Mouse (Mus musculus): ENCODE data around the gene Zfp800.

Gene Zfp800

DNA sequence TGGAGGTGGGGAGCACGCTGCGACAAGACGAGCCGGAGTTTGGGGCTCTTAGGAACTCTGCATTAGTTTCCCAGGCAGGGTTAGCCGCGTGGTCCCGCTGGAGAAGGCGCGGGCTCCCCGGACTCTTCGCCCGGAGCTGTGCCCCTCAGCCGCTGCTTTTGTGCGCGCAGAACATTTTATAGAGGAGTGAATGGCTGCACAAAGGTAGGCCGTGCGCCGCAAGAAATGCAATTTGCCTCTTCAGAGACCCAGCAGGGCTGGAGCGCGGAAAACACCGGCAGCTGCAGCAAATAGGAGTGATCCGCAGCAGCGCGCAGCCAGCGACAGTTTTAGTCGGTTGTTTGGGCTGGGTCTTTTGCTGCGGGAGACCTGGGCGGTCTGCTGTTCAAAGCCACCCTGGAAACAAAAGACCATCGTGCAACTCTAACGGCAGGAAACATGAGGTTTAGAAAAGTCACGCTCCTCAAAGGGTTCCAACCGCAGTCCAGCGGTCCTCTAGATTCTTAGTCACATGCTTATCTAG, at the start of gene Zfp800:
Zfp800 (minus strand) TSS at position 325 of the 523 bp plus-strand sequence.
- no peak for DNase-seq (ENCODE audit: extremely low read depth, low read depth)

DNA sequence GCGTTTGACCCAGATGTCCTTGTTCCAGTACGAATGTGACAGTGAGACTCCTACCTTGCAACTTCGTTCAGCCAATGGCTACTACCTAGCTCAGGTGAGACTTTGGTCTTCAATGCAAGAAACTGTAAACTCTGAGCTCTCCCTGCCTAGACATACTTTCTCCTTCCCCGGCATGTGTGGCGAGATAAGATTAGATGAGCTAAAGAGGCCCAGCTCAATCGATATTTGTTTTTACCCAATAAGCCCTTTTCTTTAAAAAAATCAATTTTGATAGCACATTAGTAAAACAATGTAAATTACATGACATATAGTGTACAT, 33.7 kb upstream of the Zfp800 start:
- no peak for DNase-seq (ENCODE audit: extremely low read depth, low read depth)

DNA sequence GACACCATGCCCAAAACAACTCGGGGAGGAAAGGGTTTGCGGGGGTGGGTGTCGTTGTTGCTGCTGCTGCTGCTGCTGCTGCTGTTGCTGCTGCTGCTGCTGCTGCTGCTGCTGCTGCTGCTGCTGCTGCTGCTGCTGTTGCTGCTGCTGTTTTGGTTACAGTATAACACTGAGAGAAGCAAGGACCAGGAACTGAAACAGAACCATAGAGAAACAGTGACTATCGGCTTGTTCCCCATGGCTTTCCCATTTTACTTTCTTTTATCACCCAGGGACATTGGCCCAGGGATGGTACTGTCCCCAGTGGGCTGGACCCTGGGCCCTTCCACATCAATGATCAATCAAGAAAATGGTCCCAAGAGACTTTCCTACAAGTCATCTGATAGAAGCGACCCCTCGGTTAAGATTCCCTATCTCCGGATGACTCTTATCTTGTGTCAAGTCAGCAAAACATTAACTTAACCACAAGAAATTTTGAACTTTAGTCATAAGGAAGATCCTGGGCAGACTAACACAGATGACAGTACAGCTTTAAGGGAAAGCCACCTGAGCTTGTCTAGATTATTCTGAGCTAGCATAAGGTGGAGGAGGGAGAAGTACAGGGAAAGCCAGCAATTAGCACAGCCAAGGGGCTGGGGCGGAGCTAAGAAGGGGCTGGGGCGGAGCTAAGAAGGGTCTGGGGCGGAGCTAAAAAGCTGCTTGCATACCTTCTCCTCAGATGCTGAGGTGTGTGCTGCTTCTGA, 33.2 kb upstream of the Zfp800 start:
- no peak for DNase-seq (ENCODE audit: extremely low read depth, low read depth)

DNA sequence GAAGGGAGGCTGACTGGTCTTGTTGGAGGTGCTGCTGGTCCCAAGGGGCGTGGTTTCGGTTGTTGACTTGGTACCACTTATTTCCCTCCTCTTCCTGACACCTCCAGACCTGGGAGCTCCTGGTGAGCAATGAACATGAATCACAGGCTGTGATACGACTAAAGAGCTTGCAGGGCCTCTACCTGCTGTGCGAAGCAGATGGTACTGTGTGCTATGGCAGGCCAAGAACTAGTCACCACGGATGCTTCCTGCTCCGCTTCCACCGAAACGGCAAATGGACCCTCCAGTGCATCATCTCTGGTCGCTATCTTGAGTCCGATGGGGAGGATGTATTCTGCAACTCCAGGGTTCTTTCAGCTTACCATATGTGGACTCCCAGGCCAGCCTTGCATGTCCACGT, 32.1 kb upstream of the Zfp800 start:
- no peak for DNase-seq (ENCODE audit: extremely low read depth, low read depth)

DNA sequence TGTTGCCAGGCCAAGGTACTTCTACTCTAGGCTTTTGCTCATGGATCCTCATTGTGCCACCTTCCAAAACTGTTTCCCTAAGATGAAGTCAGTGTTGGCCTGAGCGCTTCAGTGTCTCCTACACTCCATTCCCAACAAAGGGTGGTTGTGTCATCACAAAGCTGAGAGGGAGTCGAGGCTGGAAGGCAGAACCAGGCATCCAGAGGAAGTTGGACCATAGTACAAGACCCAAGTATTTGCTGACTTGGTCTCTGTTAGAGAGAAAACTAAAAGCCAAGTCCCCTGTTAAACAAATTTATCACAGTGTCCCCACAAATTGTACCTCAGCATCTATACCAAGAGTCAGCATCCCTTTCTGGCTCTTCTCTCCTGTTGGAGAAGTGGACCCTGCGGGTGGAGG, 30.5 kb upstream of the Zfp800 start, which contains the start of gene Gcc1:
Gcc1 (minus strand) TSS at position 101 of the 400 bp plus-strand sequence.
- DNase-seq (ENCODE audit: extremely low read depth, low read depth), result no peak

DNA sequence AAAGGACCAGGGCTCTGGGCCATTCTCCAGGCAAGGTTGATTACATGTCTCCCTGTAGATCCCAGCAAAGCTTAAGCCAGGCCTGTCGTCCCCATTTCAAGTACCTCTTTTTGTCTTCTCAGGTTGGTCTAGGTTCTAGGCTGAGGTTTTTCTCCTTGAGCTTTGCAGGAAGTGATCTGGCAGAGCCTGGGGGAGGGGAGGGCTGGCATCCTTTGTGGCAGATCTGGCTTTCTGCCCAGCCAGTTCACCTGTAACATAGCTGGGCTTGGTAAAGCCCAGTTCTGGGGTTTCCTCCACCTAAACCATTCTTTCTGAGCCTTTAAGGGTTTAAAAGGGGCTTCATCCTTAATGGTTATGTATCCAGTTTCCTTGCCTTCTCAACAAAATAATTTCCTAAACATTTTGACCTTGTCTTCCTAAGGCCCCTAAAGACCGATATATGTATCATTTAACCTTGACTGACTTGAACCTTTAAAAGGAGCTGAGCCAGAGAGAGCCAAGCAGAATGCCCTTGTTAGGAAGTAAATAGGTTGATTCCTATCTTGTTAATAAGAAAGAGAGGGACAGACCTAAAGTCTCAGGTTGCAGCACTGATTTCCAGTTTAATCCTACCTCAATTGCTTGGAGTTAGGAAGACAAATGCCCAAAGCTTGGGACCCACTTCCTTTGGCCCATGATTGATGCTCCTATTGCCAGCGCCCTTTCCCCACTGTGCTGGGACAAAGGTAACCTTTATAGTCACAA, 29.5 kb upstream of the Zfp800 start, which contains the start of gene Fscn3:
Fscn3 (plus strand) TSS at position 694 of the 744 bp plus-strand sequence.
- no peak for DNase-seq (ENCODE audit: extremely low read depth, low read depth)

DNA sequence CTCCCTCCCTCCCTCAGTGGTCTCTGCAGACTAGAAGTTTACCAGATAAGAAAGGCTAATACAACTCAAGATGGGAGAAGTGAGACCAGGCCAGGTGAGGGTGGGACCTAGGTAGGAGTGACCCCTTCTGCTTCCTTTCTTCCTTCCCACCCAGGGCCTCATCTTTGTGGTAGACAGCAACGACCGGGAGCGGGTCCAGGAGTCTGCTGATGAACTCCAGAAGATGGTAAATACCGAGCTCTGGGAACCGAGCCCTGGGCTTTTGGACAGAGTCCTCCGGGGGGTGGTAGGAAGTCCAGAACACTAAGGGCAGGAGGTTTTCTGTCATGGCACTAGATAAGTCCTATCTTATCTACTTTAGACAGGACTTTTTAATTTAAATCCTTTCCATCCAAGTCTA, 27.2 kb upstream of the Zfp800 start:
- DNase-seq (ENCODE audit: extremely low read depth, low read depth), result no peak

DNA sequence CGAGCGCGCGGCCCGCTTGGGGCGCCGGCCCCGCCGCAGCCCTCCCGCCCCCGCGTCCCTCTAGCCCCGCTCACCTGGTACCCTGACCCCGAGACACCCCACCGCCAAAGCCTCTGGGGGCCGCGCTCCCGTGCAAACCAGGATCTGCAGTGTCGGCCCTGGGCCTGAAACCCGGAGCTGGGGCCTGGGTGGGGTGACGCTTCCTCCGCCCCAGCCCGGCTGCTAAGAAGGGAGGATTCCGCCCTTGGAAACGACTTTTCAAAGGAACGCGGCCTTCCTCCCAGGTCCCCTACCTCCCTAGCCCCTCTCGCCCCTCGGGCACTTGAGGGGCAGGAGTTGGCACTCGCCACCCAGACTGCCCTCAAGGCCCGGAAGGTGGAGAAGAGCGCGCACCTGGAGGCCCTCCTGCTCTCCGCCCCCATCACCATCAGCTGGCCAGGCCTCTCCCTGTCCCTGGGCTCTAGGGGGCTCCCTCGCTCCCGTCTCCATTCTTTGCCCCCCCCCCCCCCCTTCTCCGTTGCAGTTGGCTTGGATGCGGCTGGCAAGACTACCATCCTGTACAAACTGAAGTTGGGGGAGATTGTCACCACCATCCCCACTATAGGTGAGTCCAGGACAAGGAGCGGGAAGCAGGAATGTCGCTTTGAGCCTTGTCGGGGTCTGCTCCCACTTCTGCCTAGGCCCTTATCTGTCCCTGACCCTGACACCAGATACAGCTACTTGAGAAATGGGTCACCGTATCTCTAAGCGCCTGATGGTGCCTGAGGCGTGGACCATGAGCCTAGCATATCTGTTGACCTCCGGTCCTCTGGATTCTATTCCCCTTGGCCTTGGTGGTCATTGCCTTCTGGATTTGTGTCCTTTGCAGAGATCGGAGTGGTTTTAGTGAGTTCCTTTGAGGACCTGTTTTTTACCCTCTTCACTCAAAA, 26.2 kb upstream of the Zfp800 start:
- no peak for DNase-seq (ENCODE audit: extremely low read depth, low read depth)

DNA sequence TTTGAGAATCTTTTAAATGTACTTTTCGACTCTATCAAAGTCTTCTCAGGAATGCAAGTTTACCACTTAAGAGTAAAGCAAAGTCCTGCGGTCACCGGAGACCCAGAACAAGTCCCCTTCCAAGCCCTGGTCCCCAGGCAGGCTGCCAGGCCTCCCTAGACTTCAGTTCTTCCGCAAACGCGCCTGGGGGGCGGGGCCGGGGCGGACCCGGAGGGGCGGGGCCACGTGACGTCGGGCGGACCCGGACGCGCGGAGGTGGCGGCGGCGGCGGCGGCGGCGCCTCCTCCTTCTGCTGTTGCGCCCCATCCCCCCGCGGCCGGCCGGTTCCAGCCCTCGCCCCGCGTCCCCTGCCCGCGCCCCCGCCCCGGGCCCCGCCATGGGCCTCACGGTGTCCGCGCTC, 25.5 kb upstream of the Zfp800 start, which contains the start of gene Arf5:
Arf5 (plus strand) TSS at position 248 of the 400 bp plus-strand sequence.
- no peak for DNase-seq (ENCODE audit: extremely low read depth, low read depth)

DNA sequence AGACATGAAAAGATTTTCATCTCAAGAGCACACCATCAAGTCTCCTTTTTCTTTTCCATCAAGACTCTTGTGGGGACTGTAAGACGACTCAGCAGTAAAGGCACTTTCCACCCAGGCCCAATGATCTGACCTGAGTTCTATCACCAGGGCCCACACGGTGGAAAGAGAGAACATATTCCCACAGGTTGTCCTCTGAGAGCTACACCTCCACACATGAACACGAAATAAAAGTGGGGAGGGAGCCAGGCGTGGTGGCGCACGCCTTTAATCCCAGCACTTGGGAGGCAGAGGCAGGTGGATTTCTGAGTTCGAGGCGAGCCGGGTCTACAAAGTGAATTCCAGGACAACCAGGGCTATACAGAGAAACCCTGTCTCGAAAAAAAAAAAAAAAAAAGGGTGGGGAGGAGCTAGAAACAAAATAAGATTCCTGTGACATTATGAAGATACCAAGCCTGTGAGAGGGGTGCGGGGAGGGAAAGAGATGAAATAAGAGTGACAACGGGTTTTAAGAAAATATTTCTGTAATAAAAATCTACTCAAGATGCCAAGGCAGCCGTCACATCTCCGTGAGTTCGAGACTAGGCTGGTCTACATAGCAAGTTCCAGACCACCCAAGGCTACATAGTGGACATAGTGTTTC, 25.0 kb upstream of the Zfp800 start:
- no peak for DNase-seq (ENCODE audit: extremely low read depth, low read depth)

DNA sequence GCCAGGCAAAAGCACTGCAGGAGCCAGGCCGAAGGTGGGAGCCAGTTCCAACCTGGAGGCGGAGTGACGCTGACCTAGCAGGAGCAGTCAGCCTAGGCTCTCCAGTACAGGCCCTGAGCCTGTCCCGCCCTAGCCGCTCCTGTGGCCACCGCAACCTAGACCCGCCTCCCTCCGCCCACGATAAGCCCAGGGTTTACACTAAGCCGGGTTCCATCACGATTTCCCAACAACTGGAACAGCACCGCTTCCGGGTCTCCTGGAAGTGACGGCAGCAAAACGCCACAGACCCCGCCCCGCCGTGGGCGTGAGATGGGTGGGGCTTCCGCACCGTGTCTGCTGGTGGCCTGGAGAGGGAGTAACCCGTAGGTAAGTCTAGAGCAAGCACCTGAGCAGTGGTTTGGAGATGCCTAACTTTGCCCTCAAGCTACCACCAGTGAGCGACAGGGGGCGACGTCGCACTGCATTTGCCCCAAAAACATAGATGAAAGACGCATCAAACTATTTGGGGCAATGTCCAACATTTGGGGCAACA, 23.7 kb upstream of the Zfp800 start:
- peak; percentile 90 for DNase-seq (ENCODE audit: extremely low read depth, low read depth)

DNA sequence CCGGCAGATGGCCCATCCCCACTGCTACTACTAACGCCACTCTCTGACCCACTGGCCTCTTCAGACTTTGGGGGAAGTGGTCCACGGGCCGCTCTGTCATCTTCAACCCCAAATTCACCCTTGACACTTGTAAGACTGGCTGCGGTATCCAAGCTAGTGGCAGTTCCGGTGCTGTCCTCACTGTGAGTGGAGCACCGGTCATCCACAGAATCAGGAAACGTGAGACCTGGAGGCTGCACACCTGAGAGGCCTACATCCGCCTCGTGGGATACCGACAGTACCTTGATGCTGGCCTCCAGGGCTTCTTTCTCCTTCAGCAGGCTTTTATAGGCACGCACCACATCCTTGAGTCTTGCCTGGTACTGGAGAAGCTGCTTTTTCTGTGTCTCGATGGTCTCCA, 23.1 kb upstream of the Zfp800 start:
- DNase-seq (ENCODE audit: extremely low read depth, low read depth), result no peak

DNA sequence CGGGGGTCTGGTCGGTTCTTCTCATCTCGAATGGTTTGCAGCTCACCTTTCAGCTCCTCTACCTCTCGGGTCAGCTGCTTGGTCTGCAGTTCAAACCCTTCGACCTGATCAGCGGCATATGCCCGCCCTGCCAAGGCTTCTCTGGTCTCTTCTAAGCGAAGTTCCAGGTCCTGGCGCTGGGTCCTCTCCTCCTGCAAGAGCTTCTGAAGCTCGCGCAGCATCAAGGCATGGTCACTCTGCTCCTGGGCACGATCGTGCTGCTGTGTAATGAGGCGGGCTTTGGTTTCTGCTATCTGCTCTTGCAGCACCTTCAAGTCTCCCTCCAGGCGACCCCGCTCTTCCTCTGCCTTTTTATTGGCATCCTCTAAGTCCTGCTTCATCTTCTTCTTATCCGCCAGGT, 22.6 kb upstream of the Zfp800 start:
- DNase-seq (ENCODE audit: extremely low read depth, low read depth), result no peak

DNA sequence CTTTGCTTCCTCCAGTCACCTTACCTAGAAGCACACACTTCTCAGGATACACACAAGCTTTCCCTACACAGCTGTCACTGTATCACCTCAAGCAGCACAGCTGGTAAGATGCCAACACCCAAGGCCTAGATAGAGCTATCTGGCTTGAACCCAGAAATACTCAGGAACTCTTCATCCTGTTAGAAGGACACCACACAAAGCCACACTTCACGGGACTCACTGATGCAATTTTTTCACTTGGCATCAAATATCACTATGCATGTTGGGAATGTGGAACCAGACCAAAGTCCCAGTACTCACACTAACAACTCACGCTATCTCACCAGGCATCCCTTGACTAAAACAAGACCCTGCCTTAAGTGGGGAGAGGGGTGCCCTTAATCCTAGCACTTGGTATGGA, 21.9 kb upstream of the Zfp800 start:
- no peak for DNase-seq (ENCODE audit: extremely low read depth, low read depth)

DNA sequence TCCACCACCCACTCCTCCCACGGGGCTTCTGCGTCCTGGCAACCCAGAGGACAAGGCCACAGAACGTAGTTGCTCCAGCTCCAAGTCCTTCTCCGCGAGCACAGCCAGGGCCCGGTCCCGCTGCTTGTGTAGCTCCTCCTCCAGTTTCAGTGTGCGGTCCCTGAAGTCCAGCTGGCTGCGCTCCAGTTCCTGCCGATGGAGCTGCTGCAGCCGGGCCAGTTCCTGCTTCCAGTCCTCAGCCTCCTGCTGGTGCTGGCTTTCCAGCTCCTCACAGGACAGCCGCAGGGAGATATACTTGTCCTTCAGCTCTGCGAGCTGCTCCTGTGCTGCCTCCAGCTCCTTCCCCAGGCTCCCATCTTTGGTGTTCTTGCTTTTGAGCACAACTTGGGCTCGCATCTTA, 20.6 kb upstream of the Zfp800 start:
- no peak for DNase-seq (ENCODE audit: extremely low read depth, low read depth)

DNA sequence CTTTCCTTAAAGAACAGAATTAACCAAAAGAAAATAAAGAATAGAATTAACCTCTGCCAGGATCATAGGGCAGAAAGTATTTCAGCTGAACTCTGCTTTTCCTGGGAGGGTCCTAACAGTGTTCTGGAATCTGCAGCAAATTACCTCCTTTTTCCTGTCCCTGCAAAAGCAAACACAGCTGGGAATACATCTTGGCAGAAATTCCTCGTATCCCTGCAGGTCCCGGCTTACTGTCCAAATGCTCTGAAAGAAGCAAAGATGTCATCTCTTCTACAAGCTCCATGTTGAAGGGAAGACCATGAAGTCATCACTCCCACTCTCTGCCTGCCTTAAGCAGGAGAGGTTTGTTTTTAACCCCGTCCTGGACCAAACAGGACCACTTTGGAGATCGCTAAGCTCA, 19.2 kb upstream of the Zfp800 start:
- DNase-seq (ENCODE audit: extremely low read depth, low read depth), result no peak

DNA sequence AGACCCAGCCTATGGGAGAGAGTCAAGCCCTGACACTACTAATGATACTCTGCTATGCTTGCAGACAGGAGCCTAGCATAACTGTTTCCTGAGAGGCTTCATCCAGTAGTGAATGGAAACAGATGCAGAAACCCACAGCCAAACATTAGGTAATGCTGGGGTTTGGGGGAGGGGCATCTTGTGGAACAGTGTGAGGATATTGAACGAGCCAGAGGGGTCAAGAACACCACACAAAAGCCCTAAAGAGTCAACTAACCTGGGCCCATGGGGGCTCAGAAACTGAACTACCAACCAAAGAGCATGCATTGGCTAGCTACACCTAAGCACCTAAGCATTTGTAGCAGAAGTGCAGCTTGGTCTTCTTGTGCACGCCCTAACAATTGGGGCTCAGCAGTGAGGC, 13.4 kb upstream of the Zfp800 start:
- DNase-seq (ENCODE audit: extremely low read depth, low read depth), result no peak

DNA sequence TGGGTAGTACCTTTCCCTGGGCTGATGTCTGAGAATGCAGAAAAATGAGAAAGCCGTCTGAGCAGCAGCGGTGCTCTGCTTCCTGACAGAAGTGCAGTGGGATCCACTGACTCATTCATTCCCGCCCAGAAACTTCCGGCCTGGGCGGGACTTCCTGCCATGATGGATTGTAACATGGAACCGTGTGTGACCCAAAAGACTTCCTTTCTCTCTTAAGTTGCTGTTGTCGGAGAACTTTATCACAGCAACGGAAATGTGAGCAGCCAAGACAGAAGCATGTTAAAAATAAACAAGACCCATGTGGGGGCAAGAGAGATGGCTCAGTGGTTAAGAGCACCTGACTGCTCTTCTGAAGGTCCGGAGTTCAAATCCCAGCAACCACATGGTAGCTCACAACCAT, 12.2 kb upstream of the Zfp800 start:
- DNase-seq (ENCODE audit: extremely low read depth, low read depth), result no peak

DNA sequence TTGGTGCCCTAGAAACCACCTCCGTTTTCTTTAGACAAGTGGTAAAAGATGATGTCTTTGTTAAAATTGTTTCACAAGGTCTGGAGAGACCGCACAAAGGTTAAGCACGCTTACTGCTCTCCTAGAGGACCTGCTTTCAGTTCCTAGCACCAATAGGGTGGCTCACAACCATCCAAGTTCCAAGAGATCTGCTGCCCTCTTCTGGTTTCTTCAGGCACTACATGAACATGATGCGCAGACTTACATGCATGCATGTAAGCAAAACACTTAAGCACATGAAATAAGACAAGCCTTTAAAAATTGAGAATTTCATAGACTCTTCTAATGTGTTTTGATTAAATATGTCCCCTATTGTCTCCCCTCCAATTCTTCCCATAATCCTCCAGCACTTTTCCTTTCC, 2.0 kb upstream of the Zfp800 start:
- no peak for DNase-seq (ENCODE audit: extremely low read depth, low read depth)

DNA sequence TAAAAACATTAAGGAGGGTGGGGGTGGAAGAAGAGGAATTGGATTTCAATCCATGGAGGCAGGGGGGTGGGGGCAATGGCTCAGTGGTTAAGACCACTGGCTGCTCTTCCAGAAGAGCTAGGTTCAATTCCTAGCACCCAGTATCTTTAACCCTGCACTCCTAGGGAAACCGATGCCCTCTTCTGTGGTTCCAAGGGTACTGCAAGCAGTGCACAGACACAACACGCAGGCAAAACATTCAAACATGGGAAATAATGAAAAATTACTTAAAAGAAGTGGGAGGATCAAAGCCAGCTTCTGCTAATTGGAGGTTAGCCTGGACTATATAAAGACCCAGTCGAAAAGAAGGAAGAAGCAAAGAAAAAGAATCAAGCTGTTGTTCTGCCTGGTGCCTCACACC, 921 bp upstream of the Zfp800 start:
- no peak for DNase-seq (ENCODE audit: extremely low read depth, low read depth)

Measured in MEL-GATA-1-ER (cell line).